Mouse (Mus musculus): Measurements from ENCODE around the gene Kctd4. TPM values are rescaled to one million over a fixed set of nuclear protein-coding genes. Genes with fewer than 3 reads are reported as not detected.

The Kctd4 gene
- total and polyA plus RNA-seq, 3 experiments, result 0.01 to 0.08 TPM; not detected in 1

GRCm38 (mm10) chr14:76008174-76008573 is 53.4 kb downstream of the Kctd4 start:
- peak; percentile 54 for DNase-seq (ENCODE audit: low read depth, low spot score)
- H3K79me2 ChIP-seq (ENCODE audit: control insufficient read depth, insufficient read depth, low read length, poor library complexity), result peaks cover 60% of the 10 kb centered on the region
- H3K36me3 ChIP-seq (ENCODE audit: control insufficient read depth in 1 of 2, insufficient read depth in 2 of 2, low read length in 2 of 2), result peaks cover 7 to 32% of the 10 kb centered on the region in 2 experiments
- H3K27ac ChIP-seq (ENCODE audit: control insufficient read depth, low read depth, low read length), result no peak overlapping the region
- no peaks in the 10 kb centered on the region for H3K9me3 ChIP-seq (replicated peaks; ENCODE audit: insufficient read depth, low read length)
- H3K27me3 ChIP-seq (ENCODE audit: control insufficient read depth in 1 of 2, insufficient read depth in 2 of 2, low read length in 2 of 2), result no peaks in the 10 kb centered on the region
- TF ChIP-seq ZKSCAN1 (IDR thresholded peaks at IDR 0.05; ENCODE audit: low read depth, low read length) (no peak), USF1 (IDR thresholded peaks at IDR 0.05; ENCODE audit: low read depth, low read length) (peak; percentile 57; the same call in 1 of the 2 replicates), POLR2A (IDR thresholded peaks at IDR 0.05; ENCODE audit: control insufficient read depth in 1 of 2, insufficient read depth in 1 of 2, low read depth in 1 of 2, low read length in 2 of 2, poor library complexity in 1 of 2) (no peak), BHLHE40 (IDR thresholded peaks at IDR 0.05; ENCODE audit: borderline replicate concordance, low read depth, low read length) (no peak), SIN3A (IDR thresholded peaks at IDR 0.05; ENCODE audit: low read length) (0 out of 2 replicates have a peak, but pooled peaks have one; percentile 31), TAL1 (IDR thresholded peaks at IDR 0.05; ENCODE audit: low read length) (no peak), CTCF (IDR thresholded peaks at IDR 0.05 in 2 of 3, conservative IDR thresholded peaks at IDR 0.05 in 1 of 3; ENCODE audit: control insufficient read depth in 1 of 3, insufficient read depth in 1 of 3, low read depth in 2 of 3, low read length in 3 of 3, poor library complexity in 1 of 3, severe bottlenecking in 1 of 3) (no peak), MEF2A (IDR thresholded peaks at IDR 0.05; ENCODE audit: extremely low read depth, insufficient replicate concordance, low read depth, low read length, poor library complexity, severe bottlenecking) (no peak), HCFC1 (IDR thresholded peaks at IDR 0.05; ENCODE audit: low read depth, low read length) (no peak), KAT2A (conservative IDR thresholded peaks at IDR 0.05; ENCODE audit: low read depth, low read length) (no peak)
- no peak overlapping the region for H3K9ac ChIP-seq (ENCODE audit: control insufficient read depth, low read depth, low read length, poor library complexity, severe bottlenecking)
- H3K4me3 ChIP-seq (ENCODE audit: control insufficient read depth in 1 of 2, insufficient read depth in 1 of 2, low read depth in 2 of 2, low read length in 2 of 2), result peak overlapping the region in 1 of 2 experiments; percentile 52; a peak in 1 of 4 replicates
- H3K4me1 ChIP-seq (ENCODE audit: control insufficient read depth in 1 of 2, insufficient read depth in 2 of 2, low read length in 2 of 2), result peaks cover 11 to 26% of the 10 kb centered on the region in 2 experiments

- Histone ChIP-seq H3K9ac (ENCODE audit: control insufficient read depth, low read depth, low read length, poor library complexity, severe bottlenecking) (peak overlapping the region; percentile 98), H3K4me3 (ENCODE audit: control insufficient read depth in 1 of 2, insufficient read depth in 1 of 2, low read depth in 2 of 2, low read length in 2 of 2) (peak overlapping the region; percentile 52 to 98)
Measured at GRCm38 (mm10) chr14:76009185-76009584, 54.4 kb downstream of the Kctd4 start.

GRCm38 (mm10) chr14:76010102-76011061 is 55.6 kb downstream of the Kctd4 start, which contains the start of gene Gtf2f2:
Gene Gtf2f2, minus strand, starts transcription at chr14:76010865.
- peak; percentile 97 for DNase-seq (ENCODE audit: low read depth, low spot score)
- H3K4me1 ChIP-seq (ENCODE audit: control insufficient read depth in 1 of 2, insufficient read depth in 2 of 2, low read length in 2 of 2), result peaks cover 11 to 26% of the 10 kb centered on the region in 2 experiments
- H3K9me3 ChIP-seq (replicated peaks; ENCODE audit: insufficient read depth, low read length), result no peaks in the 10 kb centered on the region
- peak within 1 kb of the TSS; percentile 98 for H3K9ac ChIP-seq (ENCODE audit: control insufficient read depth, low read depth, low read length, poor library complexity, severe bottlenecking)
- peaks cover 42% of the 10 kb centered on the region for H3K79me2 ChIP-seq (ENCODE audit: control insufficient read depth, insufficient read depth, low read length, poor library complexity)
- H3K27me3 ChIP-seq (ENCODE audit: control insufficient read depth in 1 of 2, insufficient read depth in 2 of 2, low read length in 2 of 2), result no peaks in the 10 kb centered on the region
- peak within 1 kb of the TSS; percentile 85 for H3K27ac ChIP-seq (ENCODE audit: control insufficient read depth, low read depth, low read length)
- H3K4me3 ChIP-seq (ENCODE audit: control insufficient read depth in 1 of 2, insufficient read depth in 1 of 2, low read depth in 2 of 2, low read length in 2 of 2), result peak within 1 kb of the TSS; percentile 52 to 98
- H3K36me3 ChIP-seq (ENCODE audit: control insufficient read depth in 1 of 2, insufficient read depth in 2 of 2, low read length in 2 of 2), result peaks cover 5 to 29% of the 10 kb centered on the region in 2 experiments
- peak; percentile 66 for TF ChIP-seq TCF12 (IDR thresholded peaks at IDR 0.05; ENCODE audit: low read depth, low read length)
- peak; percentile 81; the same call in 1 of the 2 replicates for TF ChIP-seq KAT2A (conservative IDR thresholded peaks at IDR 0.05; ENCODE audit: low read depth, low read length)
- no peak for TF ChIP-seq MAFK (IDR thresholded peaks at IDR 0.05; ENCODE audit: borderline replicate concordance, low read depth, low read length)
- no peak; the same call in 1 of the 2 replicates for TF ChIP-seq ZMIZ1 (IDR thresholded peaks at IDR 0.05; ENCODE audit: low read depth, low read length)
- peak; percentile 54; the same call in 1 of the 2 replicates for TF ChIP-seq E2F4 (IDR thresholded peaks at IDR 0.05; ENCODE audit: borderline replicate concordance, low read depth, low read length)
- TF ChIP-seq TBP (IDR thresholded peaks at IDR 0.05; ENCODE audit: low read depth, low read length), result peak; percentile 66
- peak in 1 of 2 experiments; percentile 21; a peak in 1 of 4 replicates for TF ChIP-seq EP300 (IDR thresholded peaks at IDR 0.05; ENCODE audit: low read depth in 1 of 2, low read length in 2 of 2)
- no peak for TF ChIP-seq CHD2 (IDR thresholded peaks at IDR 0.05; ENCODE audit: low read length)
- no peak for TF ChIP-seq JUND (IDR thresholded peaks at IDR 0.05; ENCODE audit: low read depth, low read length)
- peak; percentile 93 for TF ChIP-seq NRF1 (IDR thresholded peaks at IDR 0.05; ENCODE audit: insufficient read depth, low read depth, low read length, poor library complexity, severe bottlenecking)
- peak; percentile 50; the same call in 1 of the 2 replicates for TF ChIP-seq ETS1 (IDR thresholded peaks at IDR 0.05; ENCODE audit: low read depth, low read length)
- TF ChIP-seq POLR2A (IDR thresholded peaks at IDR 0.05; ENCODE audit: control insufficient read depth in 1 of 2, insufficient read depth in 1 of 2, low read depth in 1 of 2, low read length in 2 of 2, poor library complexity in 1 of 2), result peak in 1 of 2 experiments; percentile 79; a peak in 2 of 4 replicates
- TF ChIP-seq NELFE (IDR thresholded peaks at IDR 0.05; ENCODE audit: low read depth, low read length), result peak; percentile 90

More at GRCm38 (mm10) chr14:76009185-76009584, 54.4 kb downstream of the Kctd4 start:
- peak; percentile 30 for DNase-seq (ENCODE audit: low read depth, low spot score)
- TF ChIP-seq CHD1 (IDR thresholded peaks at IDR 0.05; ENCODE audit: low read depth, low read length) (0 out of 2 replicates have a peak, but pooled peaks have one; percentile 2), MEF2A (IDR thresholded peaks at IDR 0.05; ENCODE audit: extremely low read depth, insufficient replicate concordance, low read depth, low read length, poor library complexity, severe bottlenecking) (no peak)
- no peaks in the 10 kb centered on the region for H3K27me3 ChIP-seq (ENCODE audit: control insufficient read depth in 1 of 2, insufficient read depth in 2 of 2, low read length in 2 of 2)
- no peak overlapping the region for H3K27ac ChIP-seq (ENCODE audit: control insufficient read depth, low read depth, low read length)
- no peaks in the 10 kb centered on the region for H3K9me3 ChIP-seq (replicated peaks; ENCODE audit: insufficient read depth, low read length)
- H3K79me2 ChIP-seq (ENCODE audit: control insufficient read depth, insufficient read depth, low read length, poor library complexity), result peaks cover 51% of the 10 kb centered on the region
- H3K4me1 ChIP-seq (ENCODE audit: control insufficient read depth in 1 of 2, insufficient read depth in 2 of 2, low read length in 2 of 2), result peaks cover 11 to 26% of the 10 kb centered on the region in 2 experiments
- peaks cover 7 to 29% of the 10 kb centered on the region in 2 experiments for H3K36me3 ChIP-seq (ENCODE audit: control insufficient read depth in 1 of 2, insufficient read depth in 2 of 2, low read length in 2 of 2)
